Mouse (Mus musculus): ENCODE results near the gene Ube2k. TPM values are rescaled to one million over a fixed set of nuclear protein-coding genes. Genes with fewer than 3 reads are reported as not detected.
A peak's percentile ranks its signal among the peaks of the same experiment; 100 is the strongest.

Ube2k gene
- total and polyA plus RNA-seq, 3 experiments = 21.4 to 70.3 (median 57.3) TPM

DNA sequence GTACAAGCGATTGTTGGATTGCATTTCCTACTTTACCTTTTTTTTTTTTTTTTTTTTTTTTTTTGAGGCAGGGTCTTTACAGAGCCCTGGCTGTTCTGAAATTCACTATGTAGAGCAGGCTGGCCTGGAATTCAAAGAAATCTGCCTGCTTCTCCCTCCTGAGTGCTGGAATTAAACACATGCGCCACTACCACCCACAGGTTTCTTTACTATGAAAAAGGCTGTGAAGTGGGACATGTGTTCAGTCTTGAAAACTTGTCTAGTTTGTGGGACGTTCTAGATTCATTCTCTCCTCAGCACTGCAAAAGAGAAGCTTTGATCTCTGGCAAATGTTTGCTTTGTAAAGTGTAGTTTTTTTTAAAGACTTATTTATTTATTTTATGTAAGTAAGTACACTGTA, 4.9 kb downstream of the Ube2k start:
- H3K27me3 ChIP-seq (ENCODE audit: control insufficient read depth, insufficient read depth, low read length) = no peaks in the 10 kb centered on the region
- peaks cover 7% of the 10 kb centered on the region for H3K4me1 ChIP-seq (ENCODE audit: control insufficient read depth, insufficient read depth, low read length)
- H3K4me3 ChIP-seq = no peak overlapping the region
- intact Hi-C loops (cut with DNase I) = no loop called here
- DNase-seq = no peak
- H3K79me2 ChIP-seq (replicated peaks; ENCODE audit: control insufficient read depth, insufficient read depth, low read length) = peaks cover 6% of the 10 kb centered on the region
- 81% methylated on average over 3 of the region's 3 CpGs for WGBS
- no peak overlapping the region for H3K9ac ChIP-seq (ENCODE audit: low read depth, low read length)
- H3K27ac ChIP-seq = no peak overlapping the region
- peaks cover 13% of the 10 kb centered on the region for H3K36me3 ChIP-seq (ENCODE audit: control insufficient read depth, insufficient read depth, low read length)
- no peak for TF ChIP-seq POLR2A (IDR thresholded peaks at IDR 0.05; ENCODE audit: insufficient read depth, low read depth, low read length)
- no peak for TF ChIP-seq CTCF (IDR thresholded peaks at IDR 0.05)
- no peak for TF ChIP-seq EP300 (IDR thresholded peaks at IDR 0.05; ENCODE audit: insufficient read depth, low read depth, low read length)

DNA sequence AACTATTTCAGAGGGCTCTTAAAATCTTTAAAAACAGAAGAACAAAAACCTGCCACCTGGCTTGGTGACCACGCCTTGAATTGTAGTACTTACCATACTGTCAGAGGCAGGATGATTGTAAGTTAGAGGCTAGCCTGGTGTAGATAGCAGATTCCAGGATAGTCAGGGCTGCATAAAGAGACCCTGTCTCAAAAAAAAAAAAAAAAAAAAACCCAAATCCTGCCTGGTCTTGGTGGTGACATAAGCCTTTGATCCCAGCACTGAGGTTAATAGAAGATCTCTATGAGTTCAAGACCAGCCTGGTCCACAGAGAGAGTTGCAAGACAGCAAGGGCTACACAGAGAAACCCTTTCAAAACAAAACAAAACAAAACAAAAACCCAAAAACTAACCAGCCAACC, 6.5 kb downstream of the Ube2k start:
- no peak overlapping the region for H3K27ac ChIP-seq
- H3K79me2 ChIP-seq (replicated peaks; ENCODE audit: control insufficient read depth, insufficient read depth, low read length) = peaks cover 7% of the 10 kb centered on the region
- H3K4me3 ChIP-seq = no peak overlapping the region
- no peaks in the 10 kb centered on the region for H3K27me3 ChIP-seq (ENCODE audit: control insufficient read depth, insufficient read depth, low read length)
- H3K9ac ChIP-seq (ENCODE audit: low read depth, low read length) = no peak overlapping the region
- TF ChIP-seq EP300 (IDR thresholded peaks at IDR 0.05; ENCODE audit: insufficient read depth, low read depth, low read length) = no peak
- no peak for TF ChIP-seq CTCF (IDR thresholded peaks at IDR 0.05)
- TF ChIP-seq POLR2A (IDR thresholded peaks at IDR 0.05; ENCODE audit: insufficient read depth, low read depth, low read length) = no peak
- intact Hi-C loops (cut with DNase I) = no loop called here
- peaks cover 13% of the 10 kb centered on the region for H3K36me3 ChIP-seq (ENCODE audit: control insufficient read depth, insufficient read depth, low read length)
- WGBS = 92% methylated on average over 1 of the region's 1 CpGs
- peaks cover 6% of the 10 kb centered on the region for H3K4me1 ChIP-seq (ENCODE audit: control insufficient read depth, insufficient read depth, low read length)
- no peak for DNase-seq

DNA sequence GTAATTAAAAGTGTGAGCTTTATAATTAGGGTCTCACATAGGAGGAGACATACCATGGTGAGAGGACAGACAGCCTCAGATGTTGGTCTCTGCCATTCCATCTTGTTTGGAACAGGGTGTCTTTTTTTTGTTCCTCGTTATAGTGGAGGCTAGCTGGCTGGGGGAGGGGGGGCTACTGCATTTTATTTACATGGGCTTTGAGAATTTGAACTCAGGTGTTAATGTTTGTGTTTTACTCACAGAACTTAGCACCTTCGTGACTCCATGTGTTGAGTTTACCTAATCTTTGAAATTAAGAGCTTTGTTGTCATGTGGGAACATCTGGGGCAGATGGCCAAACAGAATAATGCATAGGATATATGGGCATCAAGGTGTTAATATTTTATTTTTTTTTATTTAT, 7.6 kb downstream of the Ube2k start:
- peaks cover 9% of the 10 kb centered on the region for H3K79me2 ChIP-seq (replicated peaks; ENCODE audit: control insufficient read depth, insufficient read depth, low read length)
- TF ChIP-seq POLR2A (IDR thresholded peaks at IDR 0.05; ENCODE audit: insufficient read depth, low read depth, low read length) (no peak), CTCF (IDR thresholded peaks at IDR 0.05) (no peak), EP300 (IDR thresholded peaks at IDR 0.05; ENCODE audit: insufficient read depth, low read depth, low read length) (no peak)
- 86% methylated on average over 2 of the region's 2 CpGs for WGBS
- H3K9ac ChIP-seq (ENCODE audit: low read depth, low read length) = no peak overlapping the region
- peaks cover 4% of the 10 kb centered on the region for H3K4me1 ChIP-seq (ENCODE audit: control insufficient read depth, insufficient read depth, low read length)
- peaks cover 5% of the 10 kb centered on the region for H3K36me3 ChIP-seq (ENCODE audit: control insufficient read depth, insufficient read depth, low read length)
- no peak overlapping the region for H3K4me3 ChIP-seq
- H3K27ac ChIP-seq = no peak overlapping the region
- DNase-seq = no peak
- intact Hi-C loops (cut with DNase I) = no loop called here
- no peaks in the 10 kb centered on the region for H3K27me3 ChIP-seq (ENCODE audit: control insufficient read depth, insufficient read depth, low read length)

- no peak overlapping the region for H3K9ac ChIP-seq (ENCODE audit: low read depth, low read length)
- TF ChIP-seq EP300 (IDR thresholded peaks at IDR 0.05; ENCODE audit: insufficient read depth, low read depth, low read length) (no peak), CTCF (IDR thresholded peaks at IDR 0.05) (no peak), POLR2A (IDR thresholded peaks at IDR 0.05; ENCODE audit: insufficient read depth, low read depth, low read length) (no peak)
- peaks cover 3% of the 10 kb centered on the region for H3K4me1 ChIP-seq (ENCODE audit: control insufficient read depth, insufficient read depth, low read length)
- 78% methylated on average over 1 of the region's 1 CpGs for WGBS
- intact Hi-C loops (cut with DNase I) = no loop called here
- peaks cover 7% of the 10 kb centered on the region for H3K36me3 ChIP-seq (ENCODE audit: control insufficient read depth, insufficient read depth, low read length)
- H3K79me2 ChIP-seq (replicated peaks; ENCODE audit: control insufficient read depth, insufficient read depth, low read length) = peaks cover 10% of the 10 kb centered on the region
- H3K27me3 ChIP-seq (ENCODE audit: control insufficient read depth, insufficient read depth, low read length) = no peaks in the 10 kb centered on the region
- no peak overlapping the region for H3K27ac ChIP-seq
- no peak overlapping the region for H3K4me3 ChIP-seq
- no peak for DNase-seq
Measured at GRCm38 (mm10) chr5:65549677-65550076, 12.6 kb downstream of the Ube2k start.

- no peak overlapping the region for H3K27ac ChIP-seq
Measured at GRCm38 (mm10) chr5:65557109-65557508, 20.1 kb downstream of the Ube2k start.

GRCm38 (mm10) chr5:65561125-65561893, 24.3 kb downstream of the Ube2k start:
- H3K36me3 ChIP-seq (ENCODE audit: control insufficient read depth, insufficient read depth, low read length) = no peaks in the 10 kb centered on the region; the same call in none of the 2 replicates
- H3K27ac ChIP-seq = no peak overlapping the region
- peaks cover 5% of the 10 kb centered on the region; the same call in 1 of the 2 replicates for H3K79me2 ChIP-seq (replicated peaks; ENCODE audit: control insufficient read depth, insufficient read depth, low read length)
- intact Hi-C loops (cut with DNase I) = no loop called here
- 51% methylated on average over 19 of the region's 20 CpGs for WGBS
- H3K27me3 ChIP-seq (ENCODE audit: control insufficient read depth, insufficient read depth, low read length) = no peaks in the 10 kb centered on the region
- TF ChIP-seq CTCF (IDR thresholded peaks at IDR 0.05) (no peak), EP300 (IDR thresholded peaks at IDR 0.05; ENCODE audit: insufficient read depth, low read depth, low read length) (no peak), POLR2A (IDR thresholded peaks at IDR 0.05; ENCODE audit: insufficient read depth, low read depth, low read length) (no peak)
- DNase-seq = peak in 1 of 2 experiments; percentile 4
- no peak overlapping the region for H3K9ac ChIP-seq (ENCODE audit: low read depth, low read length)
- H3K4me3 ChIP-seq = no peak overlapping the region
- peaks cover 2% of the 10 kb centered on the region for H3K4me1 ChIP-seq (ENCODE audit: control insufficient read depth, insufficient read depth, low read length)

More at GRCm38 (mm10) chr5:65557109-65557508, 20.1 kb downstream of the Ube2k start:
- no peak overlapping the region for H3K4me3 ChIP-seq
- H3K27me3 ChIP-seq (ENCODE audit: control insufficient read depth, insufficient read depth, low read length) = no peaks in the 10 kb centered on the region
- no peak overlapping the region for H3K9ac ChIP-seq (ENCODE audit: low read depth, low read length)
- no peak for TF ChIP-seq EP300 (IDR thresholded peaks at IDR 0.05; ENCODE audit: insufficient read depth, low read depth, low read length)
- no peak for TF ChIP-seq POLR2A (IDR thresholded peaks at IDR 0.05; ENCODE audit: insufficient read depth, low read depth, low read length)
- TF ChIP-seq CTCF (IDR thresholded peaks at IDR 0.05) = no peak
- DNase-seq = no peak
- intact Hi-C loops (cut with DNase I) = no loop called here
- peaks cover 2% of the 10 kb centered on the region for H3K4me1 ChIP-seq (ENCODE audit: control insufficient read depth, insufficient read depth, low read length)
- no peaks in the 10 kb centered on the region; the same call in none of the 2 replicates for H3K36me3 ChIP-seq (ENCODE audit: control insufficient read depth, insufficient read depth, low read length)
- H3K79me2 ChIP-seq (replicated peaks; ENCODE audit: control insufficient read depth, insufficient read depth, low read length) = peaks cover 6% of the 10 kb centered on the region; the same call in 1 of the 2 replicates

Measured in heart, adult 2 months (tissue).